Mouse (Mus musculus): ENCODE data around the gene Naa35.
"Not testable (repeated sequence)": the region's sequence is repeated elsewhere in the genome, so short reads cannot be mapped to it uniquely, and the experiment has no call there.

Naa35 gene

GRCm38 (mm10) chr13:59580954-59581353 is 4.1 kb upstream of the Naa35 start:
- no peak for DNase-seq (ENCODE audit: low read depth, low spot score)

- DNase-seq (ENCODE audit: low read depth, low spot score): no peak
These were observed 578 bp upstream of the Naa35 start for GRCm38 (mm10) chr13:59584481-59584880.

- peak; percentile 16 for DNase-seq (ENCODE audit: low read depth, low spot score)
These were observed 568 bp downstream of the Naa35 start for GRCm38 (mm10) chr13:59585648-59586005.

- DNase-seq (ENCODE audit: low read depth, low spot score): no peak
These were observed 2.1 kb downstream of the Naa35 start for GRCm38 (mm10) chr13:59587201-59587600.

GRCm38 (mm10) chr13:59589672-59590071 is 4.6 kb downstream of the Naa35 start:
- no peak for DNase-seq (ENCODE audit: low read depth, low spot score)

GRCm38 (mm10) chr13:59590691-59591090 is 5.6 kb downstream of the Naa35 start:
- no peak for DNase-seq (ENCODE audit: low read depth, low spot score)

GRCm38 (mm10) chr13:59592058-59592457 is 7.0 kb downstream of the Naa35 start:
- DNase-seq (ENCODE audit: low read depth, low spot score): not testable (repeated sequence)

- DNase-seq (ENCODE audit: low read depth, low spot score): no peak
These were observed 7.6 kb downstream of the Naa35 start for GRCm38 (mm10) chr13:59592630-59593029.

- DNase-seq (ENCODE audit: low read depth, low spot score): no peak
These were observed 18.0 kb downstream of the Naa35 start for GRCm38 (mm10) chr13:59603096-59603495.

- DNase-seq (ENCODE audit: low read depth, low spot score): no peak
These were observed 19.5 kb downstream of the Naa35 start for GRCm38 (mm10) chr13:59604511-59604910.

GRCm38 (mm10) chr13:59605221-59605922 is 20.3 kb downstream of the Naa35 start:
- DNase-seq (ENCODE audit: low read depth, low spot score): no peak

- no peak for DNase-seq (ENCODE audit: low read depth, low spot score)
These were observed 24.8 kb downstream of the Naa35 start for GRCm38 (mm10) chr13:59609885-59610284.

GRCm38 (mm10) chr13:59610437-59610836 is 25.4 kb downstream of the Naa35 start:
- no peak for DNase-seq (ENCODE audit: low read depth, low spot score)

- no peak for DNase-seq (ENCODE audit: low read depth, low spot score)
These were observed 28.8 kb downstream of the Naa35 start for GRCm38 (mm10) chr13:59613868-59614267.

GRCm38 (mm10) chr13:59615152-59615551 is 30.1 kb downstream of the Naa35 start:
- DNase-seq (ENCODE audit: low read depth, low spot score): no peak

- no peak for DNase-seq (ENCODE audit: low read depth, low spot score)
These were observed 30.5 kb downstream of the Naa35 start for GRCm38 (mm10) chr13:59615554-59615953.

- no peak for DNase-seq (ENCODE audit: low read depth, low spot score)
These were observed 33.4 kb downstream of the Naa35 start for GRCm38 (mm10) chr13:59618463-59618862.

- no peak for DNase-seq (ENCODE audit: low read depth, low spot score)
These were observed 36.8 kb downstream of the Naa35 start for GRCm38 (mm10) chr13:59621643-59622489.

- DNase-seq (ENCODE audit: low read depth, low spot score): no peak
These were observed 39.3 kb downstream of the Naa35 start for GRCm38 (mm10) chr13:59624389-59624788.

GRCm38 (mm10) chr13:59624903-59625302 is 39.8 kb downstream of the Naa35 start:
- no peak for DNase-seq (ENCODE audit: low read depth, low spot score)

- DNase-seq (ENCODE audit: low read depth, low spot score): no peak
These were observed 41.7 kb downstream of the Naa35 start for GRCm38 (mm10) chr13:59626739-59627138.

GRCm38 (mm10) chr13:59634637-59635036 is 49.6 kb downstream of the Naa35 start:
- no peak for DNase-seq (ENCODE audit: low read depth, low spot score)

GRCm38 (mm10) chr13:59637800-59638199 is 52.7 kb downstream of the Naa35 start:
- no peak for DNase-seq (ENCODE audit: low read depth, low spot score)
